ENCODE assay signal across 8 mouse cellular contexts in genomic region chr6:122820799-122821650, GRCm38 (mm10). TPM values are rescaled to one million over a fixed set of nuclear protein-coding genes. Genes with fewer than 3 reads are reported as not detected.
A peak's percentile ranks its signal among the peaks of the same experiment; 100 is the strongest.
DNase-seq lines count a peak whose midpoint lies in the region; ATAC-seq and TF ChIP-seq lines count a peak whose summit lies in the region.

No protein-coding gene starts in this region.

- H3K4me3 ChIP-seq in lung, embryonic 14.5 days (ENCODE audit: low read depth, low read length), result peak overlapping the region; percentile 89
- peak overlapping the region; percentile 95 for H3K4me3 ChIP-seq in heart, embryonic 15.5 days
- peak overlapping the region; percentile 71 for H3K4me3 ChIP-seq in midbrain, postnatal 0 days (ENCODE audit: low read depth, low read length)

- peaks cover 26% of the 10 kb centered on the region for H3K4me1 ChIP-seq in lung, embryonic 14.5 days (ENCODE audit: insufficient read depth)
- H3K4me1 ChIP-seq in heart, embryonic 15.5 days (replicated peaks), result peaks cover 51% of the 10 kb centered on the region
- H3K4me1 ChIP-seq in midbrain, postnatal 0 days (ENCODE audit: insufficient read depth, low read length), result peaks cover 19% of the 10 kb centered on the region

- H3K9me3 ChIP-seq in lung, embryonic 14.5 days (ENCODE audit: low read depth, low read length), result no peaks in the 10 kb centered on the region
- no peaks in the 10 kb centered on the region for H3K9me3 ChIP-seq in heart, embryonic 15.5 days (replicated peaks)
- no peaks in the 10 kb centered on the region for H3K9me3 ChIP-seq in midbrain, postnatal 0 days (ENCODE audit: low read length)

- H3K36me3 ChIP-seq in lung, embryonic 14.5 days (ENCODE audit: insufficient read depth), result no peaks in the 10 kb centered on the region
- H3K36me3 ChIP-seq in heart, embryonic 15.5 days, result no peaks in the 10 kb centered on the region; the same call in 1 of the 2 replicates
- no peaks in the 10 kb centered on the region for H3K36me3 ChIP-seq in midbrain, postnatal 0 days (ENCODE audit: insufficient read depth, low read length)

- H3K4me2 ChIP-seq in lung, embryonic 14.5 days, result peak overlapping the region; percentile 84
- H3K4me2 ChIP-seq in heart, embryonic 15.5 days, result peak overlapping the region; percentile 87
- peak overlapping the region; percentile 88 for H3K4me2 ChIP-seq in midbrain, postnatal 0 days (ENCODE audit: low read depth, low read length, poor library complexity, severe bottlenecking)

- H3K9ac ChIP-seq in lung, embryonic 14.5 days, result peak overlapping the region; percentile 95
- peak overlapping the region; percentile 94 for H3K9ac ChIP-seq in heart, embryonic 15.5 days
- peak overlapping the region; percentile 95 for H3K9ac ChIP-seq in midbrain, postnatal 0 days (replicated peaks; ENCODE audit: low read length, poor library complexity, severe bottlenecking)

- TF ChIP-seq CTCF in lung, embryonic 14.5 days (IDR thresholded peaks at IDR 0.05; ENCODE audit: low read depth), result no peak
- no peak for TF ChIP-seq CTCF in midbrain, postnatal 0 days (IDR thresholded peaks at IDR 0.05)

- H3K27me3 ChIP-seq in lung, embryonic 14.5 days (ENCODE audit: insufficient read depth, low read length), result no peaks in the 10 kb centered on the region
- no peaks in the 10 kb centered on the region for H3K27me3 ChIP-seq in heart, embryonic 15.5 days
- no peaks in the 10 kb centered on the region for H3K27me3 ChIP-seq in midbrain, postnatal 0 days (ENCODE audit: insufficient read depth, low read length)

- no peak for DNase-seq in lung, embryonic 14.5 days
- no peak for DNase-seq in lung, postnatal 36 days
- DNase-seq in kidney, postnatal 36 days, result peak; percentile 39 to 51
- no peak for DNase-seq in midbrain, postnatal 0 days (ENCODE audit: low spot score)
- DNase-seq in retina, embryonic 14.5 days (ENCODE audit: low spot score), result no peak
- no peak for DNase-seq in left cerebral cortex, adult 11 months (ENCODE audit: low spot score)

- no peak overlapping the region for H3K27ac ChIP-seq in lung, embryonic 14.5 days (ENCODE audit: low read depth)
- 0 out of 2 replicates have a peak overlapping the region, but pooled peaks have one; percentile 0 for H3K27ac ChIP-seq in heart, embryonic 15.5 days
- H3K27ac ChIP-seq in midbrain, postnatal 0 days (ENCODE audit: low read depth, low read length), result no peak overlapping the region

- WGBS in lung, embryonic 14.5 days, result 33% methylated on average over 15 of the region's 15 CpGs
- WGBS in heart, embryonic 15.5 days, result 24% methylated on average over 15 of the region's 15 CpGs
- 10% methylated on average over 15 of the region's 15 CpGs for WGBS in midbrain, postnatal 0 days

- ATAC-seq in lung, embryonic 14.5 days (ENCODE audit: insufficient read depth), result no peak
- ATAC-seq in heart, embryonic 15.5 days (replicated peaks; ENCODE audit: insufficient number of reproducible peaks, insufficient read depth, low FRiP score, low read depth), result no peak
- no peak for ATAC-seq in midbrain, postnatal 0 days (ENCODE audit: low FRiP score)
- no peak for ATAC-seq in cerebellum, adult (ENCODE audit: insufficient number of reproducible peaks, low FRiP score, low TSS enrichment)

RNA-seq across cellular contexts. Expression of gene Foxj2, which starts 1.3 kb away (rescaled TPM):
- polyA plus RNA-seq in lung, embryonic 14.5 days (2014; fragmentation: Nextera tagmentation; extraction: Ambion mirVana), result 6.7 and 7.5 TPM in 2 replicates
- polyA plus RNA-seq in heart, embryonic 15.5 days (2015; fragmentation: Nextera tagmentation; extraction: Ambion mirVana), result 5.0 and 6.7 TPM in 2 replicates
- total RNA-seq in midbrain, postnatal 0 days (2014; rRNA removed), result 24.4 and 27.2 TPM in 2 replicates
- 8.6 and 8.8 TPM in 2 replicates for polyA plus RNA-seq in midbrain, postnatal 0 days (2015; fragmentation: Nextera tagmentation; extraction: Ambion mirVana)

RNA-seq across cellular contexts. Expression of gene Slc2a3, which starts 19.6 kb away (rescaled TPM):
- polyA plus RNA-seq in lung, embryonic 14.5 days (2014; fragmentation: Nextera tagmentation; extraction: Ambion mirVana), result 8.4 and 8.9 TPM in 2 replicates
- polyA plus RNA-seq in heart, embryonic 15.5 days (2015; fragmentation: Nextera tagmentation; extraction: Ambion mirVana), result 8.4 and 12.2 TPM in 2 replicates
- 96.0 and 129 TPM in 2 replicates for total RNA-seq in midbrain, postnatal 0 days (2014; rRNA removed)
- 48.4 and 50.1 TPM in 2 replicates for polyA plus RNA-seq in midbrain, postnatal 0 days (2015; fragmentation: Nextera tagmentation; extraction: Ambion mirVana)

RNA-seq across cellular contexts. Expression of gene C3ar1, which starts 34.9 kb away (rescaled TPM):
- 3.2 and 4.0 TPM in 2 replicates for polyA plus RNA-seq in lung, embryonic 14.5 days (2014; fragmentation: Nextera tagmentation; extraction: Ambion mirVana)
- polyA plus RNA-seq in heart, embryonic 15.5 days (2015; fragmentation: Nextera tagmentation; extraction: Ambion mirVana), result 2.8 and 4.3 TPM in 2 replicates
- total RNA-seq in midbrain, postnatal 0 days (2014; rRNA removed), result 1.8 and 2.0 TPM in 2 replicates
- polyA plus RNA-seq in midbrain, postnatal 0 days (2015; fragmentation: Nextera tagmentation; extraction: Ambion mirVana), result 1.3 and 1.4 TPM in 2 replicates

RNA-seq across cellular contexts. Expression of gene Necap1, which starts 53.2 kb away (rescaled TPM):
- polyA plus RNA-seq in lung, embryonic 14.5 days (2014; fragmentation: Nextera tagmentation; extraction: Ambion mirVana), result 46.1 and 50.9 TPM in 2 replicates
- 48.3 and 49.5 TPM in 2 replicates for polyA plus RNA-seq in heart, embryonic 15.5 days (2015; fragmentation: Nextera tagmentation; extraction: Ambion mirVana)
- 145 and 146 TPM in 2 replicates for total RNA-seq in midbrain, postnatal 0 days (2014; rRNA removed)
- polyA plus RNA-seq in midbrain, postnatal 0 days (2015; fragmentation: Nextera tagmentation; extraction: Ambion mirVana), result 173 and 178 TPM in 2 replicates

Comparison
In these comparisons a context has a peak if more than half of its experiments do, and no peak if none do; other contexts are left out.
1. DNase-seq: peak in kidney, postnatal 36 days (2 of 2); none in lung, embryonic 14.5 days (single experiment), lung, postnatal 36 days (single experiment), midbrain, postnatal 0 days (single experiment), retina, embryonic 14.5 days (single experiment) and left cerebral cortex, adult 11 months (single experiment).
2. Peak in every context shown above with its lines, with median percentiles within 50 percentile points of each other: H3K4me2 ChIP-seq, H3K4me3 ChIP-seq and H3K9ac ChIP-seq.